18 mouse cellular contexts compared by ENCODE assay signal in genomic region chr5:93112290-93112689, GRCm38 (mm10).
"Had no signal": no experiment of that assay in that cellular context is flagged by ENCODE, and none has a peak within 500 bp of the region (broad histone marks: within the 10 kb centered on the region; RNA-seq: fewer than 3 reads in every experiment).

No protein-coding gene starts in this region.

- H3K27ac ChIP-seq: midbrain, embryonic 13.5 days; midbrain, embryonic 15.5 days; neural tube, embryonic 13.5 days; neural tube, embryonic 15.5 days had no signal

- H3K36me3 ChIP-seq: midbrain, embryonic 15.5 days; neural tube, embryonic 15.5 days had no signal

- H3K9ac ChIP-seq: lung, embryonic 14.5 days; midbrain, embryonic 13.5 days; midbrain, embryonic 15.5 days; neural tube, embryonic 13.5 days; neural tube, embryonic 15.5 days had no signal

- DNase-seq: lung, adult 18-20 months; lung, embryonic 14.5 days; lung, postnatal 10 days; lung, postnatal 4 days; retina, postnatal 1 day; right cerebral cortex, adult 18-20 months; right cerebral cortex, postnatal 25 days; right cerebral cortex, postnatal 4 days; spleen, adult 18-20 months; thymus, adult 18-20 months; thymus, postnatal 14 days; thymus, postnatal 36 days had no signal

- H3K4me2 ChIP-seq: lung, embryonic 14.5 days; midbrain, embryonic 11.5 days; midbrain, embryonic 13.5 days; midbrain, embryonic 15.5 days; neural tube, embryonic 13.5 days; neural tube, embryonic 15.5 days had no signal

- H3K27me3 ChIP-seq: megakaryocyte, embryonic 14.5 days; midbrain, embryonic 13.5 days; midbrain, embryonic 15.5 days; neural tube, embryonic 13.5 days; neural tube, embryonic 15.5 days had no signal

- H3K9me3 ChIP-seq: megakaryocyte, embryonic 14.5 days; midbrain, embryonic 13.5 days; midbrain, embryonic 15.5 days; neural tube, embryonic 13.5 days; neural tube, embryonic 15.5 days had no signal

- H3K4me3 ChIP-seq: megakaryocyte, embryonic 14.5 days; midbrain, embryonic 13.5 days; midbrain, embryonic 15.5 days; neural tube, embryonic 13.5 days; neural tube, embryonic 15.5 days had no signal

- ATAC-seq: midbrain, embryonic 13.5 days; midbrain, embryonic 15.5 days had no signal
